Mouse (Mus musculus) splenic B cell, adult 2 months (primary cell): Measurements from ENCODE around the gene Gys1.
"Not testable (repeated sequence)": the region's sequence is repeated elsewhere in the genome, so short reads cannot be mapped to it uniquely, and the experiment has no call there.

Source experiments
- DNase-seq: peaks from one replicate; pipeline ENCODE4 v3.0.0-alpha.2; 2011; ENCODE audit warnings: low read depth, low spot score
- H3K27me3 ChIP-seq: 2 replicates; pipeline ENCODE4 v1.6.1; 2012; ENCODE audit warnings: mild to moderate bottlenecking, low read length, moderate library complexity, mixed read lengths; ENCODE audit not compliant: control insufficient read depth, poor library complexity, insufficient read depth, severe bottlenecking
- H3K36me3 ChIP-seq: 2 replicates; pipeline ENCODE4 v1.6.1; 2012; ENCODE audit warnings: mild to moderate bottlenecking, low read length, moderate library complexity, mixed read lengths; ENCODE audit not compliant: control insufficient read depth, poor library complexity, insufficient read depth, severe bottlenecking

The Gys1 gene

DNA sequence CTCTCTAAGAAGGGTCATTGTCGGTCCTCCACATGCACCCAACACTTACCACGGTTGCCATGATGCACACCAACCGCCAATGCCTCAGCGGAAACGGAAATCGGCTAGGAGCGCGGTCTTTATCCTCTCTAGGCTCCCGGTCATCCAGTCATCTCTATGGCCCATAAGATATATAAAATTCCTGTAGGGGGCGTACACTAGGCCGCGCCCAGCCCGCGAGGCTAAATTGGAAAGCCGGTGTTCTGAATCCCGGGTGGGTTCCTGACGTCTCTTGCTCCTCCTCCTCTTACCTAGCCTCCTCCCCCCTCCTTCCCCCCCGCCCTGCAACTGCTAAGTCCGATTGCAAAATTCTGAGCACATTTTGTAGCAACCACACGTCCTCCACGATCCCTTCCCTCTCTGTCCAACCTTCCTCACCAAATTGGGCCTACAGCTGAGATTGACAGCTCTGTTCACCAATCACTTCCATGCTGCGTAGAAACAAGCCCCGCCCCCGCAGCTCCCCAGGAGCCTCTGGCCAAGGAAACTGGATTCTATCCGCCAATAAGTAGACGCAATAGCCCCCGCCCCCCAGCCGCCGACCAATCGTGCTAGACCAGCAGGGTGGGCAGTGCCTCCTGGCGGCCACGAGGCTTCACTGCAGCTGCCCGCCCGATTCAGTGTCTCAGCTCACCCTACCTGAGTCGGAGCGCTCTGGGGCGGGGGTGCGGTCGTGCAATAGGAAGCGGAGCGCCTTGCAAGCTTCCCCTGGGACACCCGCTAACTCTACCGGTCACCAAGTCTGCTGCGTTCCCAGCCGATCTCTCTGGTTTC lies at the start of gene Gys1:
Gene Gys1 (plus strand): TSS at position 642 of the 813 bp plus-strand sequence.
- Histone ChIP-seq H3K27me3 (no peaks in the 10 kb centered on the region), H3K36me3 (peaks cover 3% of the 10 kb centered on the region; the same call in 1 of the 2 replicates)
- DNase-seq, result peak; percentile 100

DNA sequence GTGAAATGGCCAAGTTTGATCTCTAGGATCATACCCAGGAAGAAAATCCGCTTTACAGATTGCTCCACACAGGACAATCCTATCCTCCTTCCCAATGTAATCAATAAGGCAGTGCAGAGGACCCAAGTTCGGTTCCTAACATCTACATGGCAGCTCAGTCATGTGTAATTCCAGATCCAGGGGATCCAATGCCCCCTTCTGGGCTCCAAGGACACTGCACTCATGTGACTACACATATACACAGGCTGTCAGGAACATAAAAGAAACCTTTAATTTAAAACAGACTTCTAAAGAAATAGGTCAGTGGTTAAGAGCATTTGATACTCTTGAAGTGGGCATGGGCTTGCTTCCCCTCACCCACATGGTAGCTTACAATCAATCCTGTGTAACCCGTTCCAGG lies 48.6 kb upstream of the Gys1 start:
- no peak for DNase-seq
- H3K36me3 ChIP-seq, result peaks cover 37% of the 10 kb centered on the region

DNA sequence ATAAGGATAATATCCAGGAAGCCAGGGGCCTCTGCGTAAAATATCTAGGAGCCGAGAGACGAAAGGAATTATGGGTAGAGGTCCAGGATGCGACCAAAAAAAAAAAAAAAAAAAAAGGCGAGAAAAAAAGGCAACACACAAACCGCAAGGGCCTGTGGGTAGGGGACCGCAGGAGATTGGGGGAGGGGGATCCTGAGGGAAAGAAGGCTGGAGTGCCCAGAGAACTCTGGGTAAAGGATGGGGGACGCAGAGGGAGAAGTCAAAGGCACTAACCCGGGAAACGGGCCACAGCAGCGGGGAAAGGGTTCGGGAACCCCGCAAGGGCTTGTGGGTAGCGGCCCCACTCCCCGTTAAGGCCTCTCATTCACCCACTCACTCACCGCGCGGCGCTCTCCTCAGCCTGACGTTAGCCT lies 39.5 kb upstream of the Gys1 start:
- H3K27me3 ChIP-seq, result no peaks in the 10 kb centered on the region; the same call in 1 of the 2 replicates
- no peak for DNase-seq
- peaks cover 10% of the 10 kb centered on the region for H3K36me3 ChIP-seq

More for the DNA sequence above, 48.6 kb upstream of the Gys1 start:
- no peaks in the 10 kb centered on the region for H3K27me3 ChIP-seq

DNA sequence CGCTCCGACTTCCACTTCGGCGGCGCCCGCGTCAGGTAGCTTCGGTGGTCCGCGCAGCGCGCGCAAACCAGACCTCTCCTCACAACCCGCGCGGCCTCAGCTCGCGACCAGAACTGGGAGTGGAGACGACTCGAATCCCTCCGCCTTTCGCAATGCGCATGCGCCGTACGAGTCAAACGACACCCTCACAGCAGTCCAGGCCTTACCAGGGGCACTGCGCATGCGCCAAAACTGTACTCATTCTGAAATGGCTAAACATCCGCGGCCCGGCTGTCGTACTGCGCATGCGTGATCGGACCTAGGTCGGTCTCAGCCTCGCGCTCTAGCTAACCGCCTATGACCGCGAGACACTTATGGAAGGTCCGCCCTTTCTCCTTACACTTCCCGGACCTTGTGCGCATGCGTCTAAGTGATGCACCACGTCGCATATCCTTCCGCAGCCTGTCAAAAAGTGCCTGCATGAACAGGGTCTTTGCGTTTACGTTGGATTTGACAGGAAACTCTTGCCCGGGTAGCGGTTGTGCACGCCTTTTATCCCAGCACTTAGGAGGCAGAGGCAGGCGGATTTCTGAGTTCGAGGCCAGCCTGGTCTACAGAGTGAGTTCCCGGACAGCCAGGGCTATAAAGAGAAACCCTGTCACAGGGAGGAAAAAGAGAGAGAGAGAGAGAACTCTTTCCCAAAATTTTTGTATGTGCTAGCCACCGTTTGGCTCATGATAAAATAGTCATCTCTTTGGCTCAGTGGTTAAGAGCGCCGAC lies 38.9 kb upstream of the Gys1 start, which contains the start of gene Snrnp70:
Gene Snrnp70 (minus strand): TSS at position 165 of the 759 bp plus-strand sequence.
- peak; percentile 100 for DNase-seq
- Histone ChIP-seq H3K27me3 (no peaks in the 10 kb centered on the region; the same call in 1 of the 2 replicates), H3K36me3 (peaks cover 7% of the 10 kb centered on the region)

DNA sequence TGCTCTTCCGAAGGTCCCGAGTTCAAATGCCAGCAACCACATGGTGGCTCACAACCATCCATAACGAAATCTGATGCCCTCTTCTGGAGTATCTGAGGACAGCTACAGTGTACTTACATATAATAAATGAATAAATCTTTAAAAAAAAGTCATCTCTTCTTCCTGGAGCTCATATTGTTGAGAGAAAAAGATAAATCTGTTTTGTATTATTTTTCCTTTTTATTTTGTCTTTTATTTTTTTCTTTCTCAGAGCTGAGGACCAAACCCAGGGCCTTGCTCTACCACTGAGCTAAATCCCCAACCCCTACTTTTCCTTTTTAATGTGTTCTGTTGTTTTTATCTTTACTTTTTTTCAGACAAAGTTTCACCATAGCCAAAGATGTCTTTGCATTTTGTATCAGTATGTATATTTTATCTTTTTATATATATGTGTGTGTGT lies 38.3 kb upstream of the Gys1 start:
- DNase-seq, H3K36me3 ChIP-seq, H3K27me3 ChIP-seq: not testable (repeated sequence)

DNA sequence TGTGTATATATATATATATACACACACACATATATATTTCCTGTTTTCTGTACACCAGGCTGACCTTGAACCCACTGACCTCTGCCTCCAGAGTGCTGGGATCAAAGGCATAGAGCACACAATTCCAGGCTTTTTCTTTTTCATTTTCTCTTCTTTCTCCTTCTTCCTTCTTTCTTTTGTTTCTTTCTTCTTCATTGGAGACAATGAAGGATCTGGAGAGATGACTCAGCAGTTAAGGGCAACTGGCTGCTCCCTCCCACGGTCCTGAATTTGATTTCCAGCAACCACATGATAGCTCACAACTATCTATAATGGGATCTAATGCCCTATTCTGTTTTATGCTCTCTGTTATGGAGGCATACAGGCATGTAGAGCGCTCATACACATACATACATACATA lies 37.9 kb upstream of the Gys1 start:
- Histone ChIP-seq H3K27me3 (no peaks in the 10 kb centered on the region; the same call in 1 of the 2 replicates), H3K36me3 (peaks cover 5% of the 10 kb centered on the region)
- no peak for DNase-seq

DNA sequence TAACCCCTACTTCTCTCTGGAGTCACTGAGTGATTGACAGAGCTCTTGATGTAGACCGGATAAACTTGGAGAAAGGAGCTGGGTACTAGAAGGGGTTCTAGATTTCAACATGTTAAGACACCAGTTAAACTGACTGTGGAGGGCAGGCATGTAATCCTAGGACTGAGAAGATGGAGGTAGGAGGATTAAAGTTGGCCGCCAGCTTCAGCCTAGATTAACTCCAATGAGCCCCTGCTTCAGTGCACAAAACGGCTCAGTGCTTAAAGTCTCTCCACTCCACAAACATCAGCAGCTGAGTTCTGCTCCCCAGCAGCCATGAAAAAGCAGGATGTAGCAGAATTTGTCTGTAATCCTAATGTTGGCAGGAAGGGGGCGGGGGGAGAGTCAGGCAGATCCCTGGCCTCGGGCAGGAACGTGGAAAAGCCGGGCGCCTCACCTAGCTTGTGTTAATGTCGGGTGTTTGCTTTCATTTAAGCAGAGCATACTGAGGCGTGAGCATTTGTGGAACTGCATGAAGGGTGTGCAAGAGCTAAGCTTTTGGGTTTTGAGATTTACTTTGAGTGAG lies 33.0 kb upstream of the Gys1 start:
- H3K27me3 ChIP-seq, result no peaks in the 10 kb centered on the region; the same call in 1 of the 2 replicates
- no peaks in the 10 kb centered on the region for H3K36me3 ChIP-seq
- DNase-seq, result no peak

DNA sequence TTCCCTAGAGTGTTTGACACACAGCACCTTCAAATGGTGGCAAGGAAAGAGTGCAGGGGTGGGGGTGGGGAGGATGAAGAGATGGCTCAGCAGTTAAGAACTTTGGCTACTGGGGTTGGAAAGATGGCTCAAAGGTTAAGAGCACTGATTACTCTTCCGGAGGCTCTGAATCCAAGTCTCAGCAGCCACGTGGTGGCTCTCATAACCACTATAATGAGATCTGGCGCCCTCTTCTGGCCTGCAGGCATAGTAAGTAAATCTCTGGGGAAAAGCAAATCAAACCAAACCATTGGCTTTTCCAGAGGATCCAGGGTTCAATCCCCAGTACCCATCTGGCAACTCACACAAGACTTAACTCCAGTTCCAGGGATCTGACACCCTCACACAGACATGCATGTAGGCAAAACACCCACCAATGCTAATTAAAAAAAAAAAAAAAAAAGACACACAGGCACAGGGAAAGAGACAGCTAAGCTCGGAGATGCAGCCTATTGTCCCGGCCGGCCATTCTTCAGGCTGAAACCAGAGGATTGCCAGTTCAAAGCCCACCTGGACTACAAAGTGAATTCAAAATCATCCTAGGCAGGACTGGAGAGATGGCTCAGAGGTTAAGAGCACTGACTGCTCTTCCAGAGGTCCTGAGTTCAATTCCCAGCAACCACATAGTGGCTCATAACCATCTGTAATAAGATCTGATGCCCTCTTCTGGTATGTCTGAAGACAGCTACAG lies 30.9 kb upstream of the Gys1 start:
- Histone ChIP-seq H3K27me3 (no peaks in the 10 kb centered on the region; the same call in 1 of the 2 replicates), H3K36me3 (no peaks in the 10 kb centered on the region)
- DNase-seq, result peak; percentile 84

DNA sequence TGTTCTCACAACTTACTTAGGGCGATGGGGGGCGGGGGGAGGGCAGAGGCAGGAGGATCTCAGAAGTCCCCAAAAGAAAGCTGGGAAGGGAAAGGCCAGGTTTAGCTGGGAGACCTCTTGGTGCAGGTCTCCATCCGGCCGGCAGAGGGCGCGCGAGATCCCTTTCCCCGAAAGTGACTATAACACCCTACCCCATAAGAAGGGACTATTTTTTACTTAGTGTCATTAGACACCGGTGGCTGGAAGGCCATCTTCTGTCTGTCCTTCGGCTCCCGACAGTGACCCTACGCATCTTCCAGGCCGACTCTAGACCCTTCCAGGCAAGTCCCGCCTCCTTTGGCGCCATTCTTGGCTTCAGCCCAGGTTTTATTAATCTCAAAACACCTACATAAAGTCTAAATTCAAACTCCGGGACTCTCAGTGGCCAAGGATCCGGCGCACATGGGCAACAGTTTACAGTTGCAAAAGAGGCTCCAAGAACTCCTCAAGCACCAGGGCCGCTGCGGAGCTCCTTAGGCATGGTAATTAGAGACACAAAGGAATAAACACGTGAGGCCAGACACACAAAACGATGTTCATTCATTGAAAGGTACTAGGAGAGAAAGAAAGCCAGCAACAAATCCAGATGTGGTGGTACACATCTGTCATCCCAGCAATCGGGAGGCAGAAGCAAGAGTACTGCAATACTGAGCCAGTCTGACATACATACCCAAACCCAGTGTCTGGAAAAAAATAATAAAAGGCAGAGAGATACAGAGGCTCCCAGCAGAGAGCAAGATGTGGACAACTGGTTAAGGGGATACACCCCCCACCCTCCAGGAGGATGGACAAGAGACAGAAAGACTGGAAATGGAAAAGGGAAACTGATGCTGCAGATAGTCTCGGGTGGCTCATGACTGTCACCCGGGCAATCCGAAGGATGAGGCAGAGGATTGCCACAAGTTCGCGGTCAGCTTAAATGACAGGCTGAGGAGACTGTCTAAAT lies 29.3 kb upstream of the Gys1 start, which contains the start of gene Kcna7:
Gene Kcna7 (plus strand): TSS at position 563 of the 985 bp plus-strand sequence.
- Histone ChIP-seq H3K27me3 (no peaks in the 10 kb centered on the region; the same call in 1 of the 2 replicates), H3K36me3 (no peaks in the 10 kb centered on the region)
- DNase-seq, result peak; percentile 70

DNA sequence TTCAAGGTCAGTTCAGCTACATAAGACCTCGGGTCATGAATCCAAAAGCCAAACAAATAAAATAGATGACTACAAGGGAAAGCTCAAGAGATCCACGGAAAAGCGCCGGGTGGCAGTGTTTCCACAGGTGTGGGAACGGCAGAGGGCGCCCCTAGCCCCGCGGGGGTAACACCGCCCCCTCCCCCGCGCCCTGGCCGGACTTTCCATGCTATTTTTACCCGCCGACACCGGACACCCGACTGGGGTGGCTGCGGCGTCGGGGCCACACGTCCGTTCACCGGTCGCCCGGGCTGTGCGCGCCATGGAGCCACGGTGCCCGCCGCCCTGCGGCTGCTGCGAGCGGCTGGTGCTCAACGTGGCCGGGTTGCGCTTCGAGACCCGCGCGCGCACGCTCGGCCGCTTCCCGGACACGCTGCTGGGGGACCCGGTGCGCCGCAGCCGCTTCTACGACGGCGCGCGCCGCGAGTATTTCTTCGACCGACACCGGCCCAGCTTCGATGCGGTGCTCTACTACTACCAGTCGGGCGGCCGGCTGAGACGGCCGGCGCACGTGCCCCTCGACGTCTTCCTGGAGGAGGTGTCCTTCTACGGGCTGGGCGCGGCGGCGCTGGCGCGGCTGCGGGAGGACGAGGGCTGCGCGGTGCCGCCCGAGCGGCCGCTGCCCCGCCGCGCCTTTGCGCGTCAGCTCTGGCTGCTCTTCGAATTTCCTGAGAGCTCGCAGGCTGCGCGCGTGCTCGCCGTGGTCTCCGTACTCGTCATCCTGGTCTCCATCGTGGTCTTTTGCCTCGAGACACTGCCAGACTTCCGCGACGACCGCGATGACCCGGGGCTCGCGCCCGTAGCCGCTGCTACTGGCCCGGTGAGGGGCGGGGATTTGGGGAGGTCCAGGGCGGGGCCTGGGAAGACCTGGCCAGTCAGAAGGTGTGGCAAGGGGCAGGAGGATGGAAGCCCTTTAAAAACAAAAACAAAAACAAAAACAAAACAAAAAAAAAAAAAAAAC lies 28.2 kb upstream of the Gys1 start:
- peak; percentile 39 for DNase-seq
- H3K36me3 ChIP-seq, result no peaks in the 10 kb centered on the region
- H3K27me3 ChIP-seq, result no peaks in the 10 kb centered on the region; the same call in 1 of the 2 replicates

DNA sequence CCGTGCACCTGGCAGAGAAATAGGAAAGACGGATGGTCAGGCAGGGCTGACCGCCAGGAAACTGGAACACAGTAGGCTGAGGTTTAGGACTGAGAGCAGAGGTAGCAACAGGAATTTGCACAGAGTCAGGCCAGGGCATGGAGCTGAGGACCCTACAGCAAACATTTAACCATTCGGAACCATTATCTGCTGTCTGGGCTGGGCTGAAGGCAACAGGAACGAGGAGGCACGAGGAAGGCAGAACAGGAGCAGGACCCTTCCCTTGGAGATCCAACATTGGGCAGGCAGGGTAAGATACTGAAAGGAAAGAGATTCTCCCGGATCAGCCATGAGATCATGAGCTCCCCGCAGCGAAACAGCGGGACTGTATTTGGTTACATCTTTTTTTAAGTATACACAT lies 26.8 kb upstream of the Gys1 start:
- no peak for DNase-seq
- H3K27me3 ChIP-seq, result no peaks in the 10 kb centered on the region; the same call in 1 of the 2 replicates
- no peaks in the 10 kb centered on the region for H3K36me3 ChIP-seq

DNA sequence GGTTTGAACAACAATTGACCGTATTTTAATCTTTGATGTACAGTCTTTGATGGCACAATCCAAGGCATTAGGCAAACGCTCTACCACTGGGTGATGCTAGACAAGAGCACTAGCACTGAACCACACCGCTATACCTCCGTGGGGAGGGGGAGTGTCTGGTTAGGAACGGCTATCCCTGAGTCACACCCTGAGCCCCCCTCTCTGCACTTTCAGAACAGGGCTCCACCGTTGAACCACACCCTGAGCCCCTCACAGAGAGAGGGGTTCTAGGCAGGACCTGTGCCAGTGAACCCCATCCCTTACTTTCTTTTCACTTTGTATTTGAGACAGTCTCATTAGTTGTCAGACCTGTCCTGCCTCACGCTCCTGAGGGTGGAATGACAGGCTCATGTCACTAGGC lies 26.3 kb upstream of the Gys1 start:
- no peaks in the 10 kb centered on the region for H3K36me3 ChIP-seq
- DNase-seq, result no peak
- H3K27me3 ChIP-seq, result no peaks in the 10 kb centered on the region; the same call in 1 of the 2 replicates
